Mouse (Mus musculus): ENCODE data around the gene Stk32b.

Gene Stk32b

DNA sequence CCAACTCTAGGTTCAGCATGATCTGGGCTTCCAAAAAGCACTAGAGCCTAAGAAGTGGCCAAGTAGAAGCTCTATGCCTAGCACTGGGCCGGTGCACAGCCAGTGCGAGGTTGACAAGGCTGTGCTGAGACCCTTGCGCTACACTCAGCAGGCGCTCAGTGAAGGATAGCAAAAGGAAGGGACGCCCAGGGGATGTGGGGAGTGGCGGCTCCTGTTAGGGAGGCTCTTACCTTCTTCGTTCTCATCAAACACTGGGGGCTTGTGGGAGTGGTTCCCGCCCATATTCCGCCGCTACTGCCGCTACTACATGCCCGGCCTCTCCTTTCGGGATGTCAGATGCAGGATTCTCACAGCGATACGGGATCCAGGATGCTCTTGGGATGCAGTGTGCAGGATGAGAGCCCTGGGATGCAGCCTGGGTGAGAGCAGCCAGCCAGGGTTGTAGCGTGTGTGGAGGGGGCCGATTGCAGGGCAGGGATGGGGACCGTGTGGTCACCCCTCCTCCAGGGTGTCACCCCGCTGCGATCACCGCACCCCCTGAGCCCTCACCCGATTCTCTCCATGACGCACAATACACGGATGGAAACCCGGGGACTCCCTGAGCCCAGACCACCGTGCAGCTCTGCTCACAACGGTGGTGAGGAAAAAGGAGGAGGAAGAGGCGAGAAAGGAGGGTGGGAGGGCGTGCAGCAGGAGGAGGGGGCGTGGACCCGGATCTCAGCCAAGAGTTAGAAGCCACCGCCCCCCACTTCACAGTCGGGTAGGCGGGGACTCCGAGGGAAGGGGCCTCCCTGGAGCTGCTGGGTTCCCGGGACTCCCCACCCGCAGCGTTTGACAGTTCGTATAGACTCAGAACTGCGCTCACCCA, at the start of gene Stk32b:
Gene Stk32b, minus strand, starts transcription at position 667 of the 868 bp plus-strand sequence.
- peak; percentile 70 for DNase-seq (ENCODE audit: low spot score)

DNA sequence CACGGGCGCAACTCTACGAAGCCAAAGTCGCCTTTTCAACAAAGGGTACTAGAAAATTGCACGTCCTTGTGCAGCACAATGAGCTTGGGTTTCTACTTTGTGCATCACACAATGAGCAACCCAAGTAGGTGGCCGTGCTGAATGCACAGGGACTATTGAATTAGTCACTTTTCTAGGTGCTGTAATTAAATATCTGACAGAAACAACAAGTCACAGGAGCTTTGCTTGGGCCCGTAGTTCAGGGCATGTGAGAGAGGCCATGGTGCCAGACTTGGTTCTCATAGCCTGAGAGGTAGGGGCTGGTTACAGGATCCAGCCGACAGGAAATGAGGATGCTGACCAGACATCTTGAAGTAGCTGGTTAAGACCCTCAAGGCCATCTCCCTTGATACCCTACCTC, 48.9 kb upstream of the Stk32b start:
- DNase-seq (ENCODE audit: low spot score): no peak

DNA sequence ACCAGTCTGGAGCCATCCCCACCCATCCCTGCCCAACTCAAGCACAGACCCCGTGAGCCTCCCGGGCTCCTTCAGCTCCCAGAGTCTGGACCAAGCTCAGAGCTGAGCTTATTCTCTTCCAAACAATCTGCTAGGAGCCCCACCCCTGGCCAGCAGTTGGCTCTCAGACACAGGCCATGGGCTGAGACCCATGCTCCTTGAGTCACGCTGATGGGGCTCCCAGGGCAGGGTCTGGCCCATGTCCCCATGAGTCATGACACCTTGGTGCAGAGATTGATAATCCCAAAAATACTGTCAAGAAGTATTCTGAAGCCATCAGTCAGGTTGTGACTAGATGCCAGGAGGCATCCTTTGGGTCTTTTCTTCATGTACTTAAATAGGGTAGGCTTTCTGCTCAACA, 45.1 kb upstream of the Stk32b start:
- no peak for DNase-seq (ENCODE audit: low spot score)

DNA sequence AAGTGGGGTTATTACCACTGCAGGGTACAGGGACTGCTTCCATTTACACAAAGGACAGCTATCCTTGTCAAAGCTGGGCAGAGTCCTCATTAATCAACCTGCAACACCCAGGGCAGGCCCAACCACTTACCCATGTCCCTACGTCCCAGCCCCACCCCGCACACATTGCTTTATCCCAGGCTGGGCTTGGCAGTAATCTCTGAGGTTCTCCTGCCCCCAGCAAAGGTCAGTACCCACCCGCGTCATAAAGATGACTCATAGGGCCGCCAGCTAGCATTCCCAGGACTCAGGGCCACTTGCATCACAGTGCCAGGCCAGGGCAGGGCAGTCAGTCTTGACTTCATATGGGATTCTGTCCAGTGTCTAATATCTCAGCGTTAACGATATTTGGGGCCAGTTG, 36.4 kb upstream of the Stk32b start:
- DNase-seq (ENCODE audit: low spot score): no peak

DNA sequence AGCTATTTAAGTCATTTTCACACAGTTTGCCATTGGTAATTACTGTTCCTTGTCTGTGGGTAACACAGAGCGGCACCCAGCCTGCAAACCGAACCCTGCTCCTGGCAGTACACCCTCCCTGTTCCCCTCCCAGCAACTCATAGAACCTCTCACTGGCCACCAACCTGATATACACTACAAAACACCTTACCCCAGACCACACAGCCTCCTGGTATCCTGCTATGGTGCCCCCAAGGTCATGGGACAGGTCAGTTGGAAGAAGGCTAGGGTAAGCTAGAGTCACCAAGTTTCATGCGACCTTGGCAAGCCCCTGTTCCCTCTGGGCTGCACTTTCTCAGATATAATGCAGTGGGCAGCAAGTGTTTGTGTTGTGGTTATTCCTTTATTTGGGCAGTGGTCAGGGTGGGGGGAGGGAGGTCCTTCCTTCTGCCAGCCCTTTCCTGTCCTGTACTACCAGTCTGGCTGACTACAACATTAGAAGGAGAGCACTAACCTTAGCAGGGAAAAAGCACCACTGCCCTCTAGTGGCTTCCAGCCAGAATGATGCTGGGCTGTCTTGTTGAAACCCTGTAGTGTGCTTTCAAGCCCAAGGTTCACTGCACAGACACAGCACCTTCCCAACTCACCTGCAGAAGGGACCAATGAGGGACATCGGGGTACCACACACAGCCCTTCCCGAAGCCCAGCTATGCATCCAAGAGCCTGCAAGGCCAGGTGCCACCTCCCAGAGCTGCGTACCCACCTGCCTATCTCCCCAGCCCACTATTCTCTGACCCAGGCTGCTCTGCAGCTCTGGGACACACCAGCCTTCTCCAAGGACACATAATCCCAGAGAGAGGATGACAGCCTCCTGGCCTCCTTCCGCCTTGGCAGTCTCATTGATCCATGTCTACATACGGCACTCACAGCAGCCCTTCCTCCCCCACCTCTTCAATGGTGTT, 35.3 kb upstream of the Stk32b start:
- peak; percentile 88 for DNase-seq (ENCODE audit: low spot score)

DNA sequence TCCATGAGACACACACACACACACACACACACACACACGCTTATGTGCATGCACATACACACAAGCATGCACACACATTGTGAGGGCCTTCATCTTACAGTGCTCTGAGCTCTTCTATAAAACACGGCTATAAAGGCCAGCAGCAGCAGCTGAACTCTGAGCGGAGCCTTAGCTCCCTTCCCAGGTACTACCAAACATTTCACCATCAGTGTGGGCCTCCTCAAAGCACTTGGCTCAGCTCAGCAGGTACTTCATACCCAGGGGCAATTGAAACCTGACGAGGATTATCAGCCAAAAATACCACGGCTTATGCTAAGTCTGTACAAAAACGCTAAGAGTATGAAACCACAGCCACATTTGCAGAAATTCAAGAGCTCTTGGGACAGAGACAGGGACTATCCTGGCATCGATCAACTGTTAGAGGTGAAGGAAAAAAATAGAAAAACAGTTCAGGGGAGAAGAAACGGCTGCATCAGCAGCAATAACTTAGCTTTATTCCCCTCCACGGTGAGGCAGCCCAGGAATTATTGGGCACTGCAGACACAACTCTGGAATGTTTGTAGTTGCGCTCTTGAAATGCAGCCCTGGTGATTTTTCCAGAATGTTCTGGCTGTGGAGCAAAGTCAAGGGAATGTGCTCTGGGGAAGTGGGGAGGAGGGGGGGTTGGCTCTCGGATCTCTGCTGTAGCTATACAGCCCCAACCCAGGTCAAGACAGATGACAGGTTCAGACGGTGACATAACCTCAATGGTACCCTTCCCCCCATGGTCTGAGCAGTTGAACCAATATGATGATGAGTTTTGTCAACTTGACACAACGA, 27.1 kb upstream of the Stk32b start:
- DNase-seq (ENCODE audit: low spot score): no peak

DNA sequence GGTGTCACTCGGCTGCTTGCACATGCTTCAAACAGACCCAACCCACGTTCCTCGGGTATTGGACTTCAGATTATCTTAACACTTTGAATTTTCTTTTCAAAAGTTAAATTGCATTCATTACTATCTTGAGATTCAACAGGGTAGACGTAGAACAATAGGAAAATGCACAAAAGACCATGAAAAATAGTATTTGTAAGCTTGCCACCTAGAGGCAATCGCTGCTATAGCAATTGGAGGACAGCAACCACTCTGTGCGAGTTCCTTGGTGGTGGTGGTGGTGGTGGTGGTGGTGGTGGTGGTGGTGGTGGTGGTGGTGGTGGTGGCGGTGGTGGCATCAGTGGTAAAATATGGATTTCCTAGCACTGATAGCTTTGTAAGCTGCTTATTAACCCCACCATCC, 19.2 kb upstream of the Stk32b start:
- DNase-seq (ENCODE audit: low spot score): no peak

DNA sequence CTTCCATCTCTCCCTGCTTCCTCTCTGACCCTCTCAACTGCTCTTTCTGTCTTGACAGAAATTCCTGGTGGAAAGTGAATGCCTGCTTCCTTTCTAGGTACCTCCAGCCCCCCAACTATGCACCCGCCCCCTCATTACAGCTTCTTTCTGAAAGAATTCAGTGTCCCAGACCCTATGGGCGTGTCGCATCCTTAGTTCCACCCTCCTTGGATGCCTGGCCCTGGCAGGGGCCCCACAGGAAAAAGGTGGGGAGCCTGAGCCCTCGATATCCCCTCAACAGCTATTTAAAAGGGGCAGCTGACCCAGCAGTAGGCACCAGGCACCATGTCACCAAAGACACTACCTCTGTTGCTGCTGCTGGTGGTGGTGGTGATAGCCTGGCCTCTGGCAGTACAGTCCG, 18.3 kb upstream of the Stk32b start, which contains the start of gene Cytl1:
Gene Cytl1, plus strand, starts transcription at position 296 of the 400 bp plus-strand sequence.
- DNase-seq (ENCODE audit: low spot score): no peak

DNA sequence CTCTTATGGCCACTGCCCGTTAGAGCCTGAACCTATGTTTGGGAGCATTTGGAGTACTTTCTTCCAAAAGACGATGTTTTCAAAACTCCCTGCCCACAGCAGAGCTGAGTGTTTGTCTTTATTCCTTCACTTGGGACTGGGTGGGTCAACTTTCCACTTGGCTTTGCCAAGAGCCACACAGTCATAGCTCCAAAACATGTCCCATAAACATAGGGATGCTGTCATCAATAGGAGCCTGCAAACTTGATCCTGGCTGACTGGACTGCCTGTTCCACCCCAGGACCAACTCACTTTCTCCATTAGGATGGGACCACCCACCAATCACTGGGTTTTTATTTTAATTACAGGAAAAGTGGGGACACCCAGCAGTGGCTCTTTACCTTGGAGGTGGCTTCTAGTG, 13.8 kb upstream of the Stk32b start:
- DNase-seq (ENCODE audit: low spot score): no peak

DNA sequence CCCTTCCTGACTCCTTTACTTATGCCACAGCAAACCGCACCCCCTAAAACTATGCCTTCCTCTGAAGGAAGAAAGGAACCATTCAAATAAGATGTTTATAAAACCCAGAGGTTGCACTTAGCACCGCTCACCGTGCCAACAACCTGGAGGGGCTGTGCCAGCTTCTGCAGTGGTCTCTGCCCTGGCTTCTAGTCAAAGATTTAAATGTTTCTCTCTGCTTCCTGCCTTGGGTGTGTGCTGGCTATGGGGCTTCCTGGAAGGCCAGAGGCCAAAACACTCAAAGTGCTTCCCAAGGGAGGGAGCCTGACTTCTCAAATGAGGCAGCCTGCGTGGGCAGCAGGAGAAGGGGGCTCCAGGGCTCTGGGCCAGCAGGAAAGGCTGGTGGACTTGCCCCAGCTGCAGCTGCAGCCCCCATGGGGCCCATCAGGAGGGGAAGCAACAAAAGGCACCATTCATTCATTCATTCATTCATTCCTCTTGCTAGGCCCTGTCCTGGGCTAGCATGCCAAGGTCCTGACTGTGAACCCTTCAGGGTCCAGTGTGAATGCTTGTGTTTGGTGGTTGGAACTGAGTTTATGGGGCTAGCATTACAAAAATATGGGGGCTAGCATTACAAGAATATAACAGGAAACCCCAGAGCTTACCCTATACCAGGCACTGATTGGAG, 8.4 kb upstream of the Stk32b start:
- no peak for DNase-seq (ENCODE audit: low spot score)

DNA sequence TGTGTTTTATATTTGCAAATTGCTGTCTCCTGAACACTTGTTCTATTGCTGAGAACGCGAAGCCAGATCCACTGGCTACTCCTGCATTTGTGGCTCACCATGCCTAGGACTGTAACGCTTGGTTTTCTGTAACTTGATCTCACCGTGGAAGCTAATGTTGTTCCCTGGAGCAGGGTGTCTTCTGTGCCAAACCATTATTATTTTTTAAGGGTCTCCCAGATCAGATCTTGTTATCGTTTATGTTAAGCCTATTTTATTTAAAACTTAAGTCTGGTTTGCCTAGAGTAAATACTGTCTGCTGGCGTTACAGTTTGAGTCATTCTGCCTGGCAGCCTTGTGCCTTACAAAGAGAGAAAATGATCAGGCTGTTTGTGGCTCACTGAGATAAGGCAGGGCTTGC, 3.7 kb upstream of the Stk32b start:
- no peak for DNase-seq (ENCODE audit: low spot score)

DNA sequence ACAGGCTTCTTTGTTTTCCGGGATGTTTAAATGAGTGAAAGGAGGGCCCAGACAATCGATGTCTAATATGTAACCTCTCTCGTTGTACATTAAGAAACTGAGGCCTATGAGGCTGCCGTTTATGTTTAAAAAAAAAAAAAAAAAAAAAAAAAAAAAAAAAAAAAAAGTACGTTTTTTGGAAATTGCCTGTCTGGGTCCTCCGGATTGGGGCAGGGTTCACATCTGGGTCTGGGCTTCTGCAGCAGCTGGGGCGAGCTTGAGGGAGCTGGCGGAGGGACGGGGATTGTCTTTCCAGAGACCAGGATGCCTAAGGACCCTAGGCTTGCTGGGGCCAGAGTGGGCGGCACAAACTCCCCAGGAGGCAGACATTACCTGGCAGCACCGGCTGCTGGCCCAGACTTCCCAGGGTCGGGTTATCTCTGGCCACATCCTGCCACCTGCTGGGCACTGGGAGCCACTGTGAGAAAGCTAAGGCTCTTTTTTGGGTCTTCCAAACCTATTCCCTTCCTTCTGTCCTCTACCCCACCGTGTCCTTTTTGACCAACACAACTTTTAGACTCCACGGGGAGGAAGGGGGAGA, 503 bp upstream of the Stk32b start:
- peak; percentile 74 for DNase-seq (ENCODE audit: low spot score)

DNA sequence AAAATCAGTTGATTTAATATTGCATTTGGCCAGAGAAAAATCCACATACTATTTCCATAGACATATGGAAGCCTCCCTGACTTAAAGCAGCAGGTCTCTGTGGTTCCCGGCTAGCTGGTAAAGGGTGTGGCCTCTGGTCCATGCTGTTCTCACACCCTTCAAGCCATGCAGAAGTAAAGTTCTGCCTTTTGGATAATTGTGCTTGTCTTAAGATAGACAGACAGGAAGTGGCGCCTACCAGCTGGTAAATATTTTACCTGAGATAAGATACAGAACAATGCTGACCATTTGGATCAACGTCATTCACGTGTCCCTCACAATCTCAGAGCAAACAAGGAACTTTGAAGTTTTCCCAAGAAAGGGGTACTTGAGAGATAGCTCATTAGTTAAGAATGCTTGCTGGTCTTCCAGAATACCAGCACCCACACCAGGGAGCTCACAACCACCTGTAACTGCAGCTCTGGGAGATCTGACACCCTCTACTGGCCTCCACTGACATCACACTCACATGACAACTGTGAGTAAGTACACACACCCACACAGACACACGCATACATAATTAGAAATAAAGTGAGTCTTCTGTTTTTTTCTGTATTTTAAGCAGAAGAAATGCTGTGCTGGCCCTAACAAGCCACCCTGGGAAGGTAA, 7.6 kb downstream of the Stk32b start:
- no peak for DNase-seq (ENCODE audit: low spot score)

DNA sequence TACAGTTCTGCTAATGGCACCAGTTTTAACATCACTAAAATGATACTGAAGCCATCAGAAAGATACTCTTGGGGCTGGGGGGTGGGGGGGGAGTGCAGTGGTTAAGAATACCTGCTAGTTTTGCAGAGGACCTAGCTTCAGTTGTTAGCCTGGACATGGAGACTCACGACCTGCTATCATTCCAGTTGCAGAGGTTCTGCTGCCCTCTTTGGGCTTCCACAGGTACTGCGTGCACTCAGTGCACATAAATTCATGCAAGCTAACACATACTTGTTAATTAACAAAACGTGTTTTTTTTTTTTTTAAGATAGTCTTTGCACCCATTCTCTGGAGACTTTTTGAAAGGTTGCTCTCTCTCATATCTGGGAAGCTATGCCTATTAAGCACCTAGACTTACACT, 8.8 kb downstream of the Stk32b start:
- DNase-seq (ENCODE audit: low spot score): no peak

DNA sequence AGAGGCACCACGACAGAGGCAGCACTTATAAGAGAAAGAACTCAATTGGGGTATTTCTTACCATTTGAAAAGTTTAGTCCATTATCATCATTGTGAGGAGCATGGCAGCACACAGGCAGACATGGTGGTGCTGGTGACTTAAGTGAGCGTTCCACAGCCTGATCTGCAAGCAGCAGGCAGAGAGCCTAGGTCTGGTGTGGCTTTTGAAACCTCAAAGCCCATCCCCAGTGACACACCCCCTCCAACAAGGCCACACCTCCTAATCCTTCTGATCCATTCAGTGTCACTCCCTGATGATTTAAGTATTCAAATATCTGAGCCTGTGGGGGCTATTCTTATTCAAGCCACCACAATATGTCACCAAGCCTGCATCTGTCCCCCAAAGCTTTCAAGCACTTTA, 12.0 kb downstream of the Stk32b start:
- no peak for DNase-seq (ENCODE audit: low spot score)

DNA sequence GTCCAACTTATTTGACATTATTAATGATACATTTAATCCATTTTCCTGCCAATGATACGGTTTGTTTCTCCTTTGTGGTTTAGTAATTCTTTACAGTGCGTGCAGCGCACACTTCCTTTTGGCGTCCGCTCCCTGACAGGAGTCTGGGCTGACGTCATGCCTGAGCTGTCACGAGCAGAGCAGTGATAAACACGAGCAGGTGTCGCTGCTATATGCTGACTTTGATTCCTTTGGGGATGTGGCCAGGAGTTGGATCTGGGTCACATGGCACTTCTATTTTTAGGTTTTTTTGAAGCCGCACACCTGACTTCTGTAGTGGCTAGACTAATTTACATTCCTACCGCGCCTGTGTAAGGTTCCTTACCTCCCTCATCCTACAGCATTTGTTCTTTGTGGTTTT, 17.2 kb downstream of the Stk32b start:
- DNase-seq (ENCODE audit: low spot score): no peak

DNA sequence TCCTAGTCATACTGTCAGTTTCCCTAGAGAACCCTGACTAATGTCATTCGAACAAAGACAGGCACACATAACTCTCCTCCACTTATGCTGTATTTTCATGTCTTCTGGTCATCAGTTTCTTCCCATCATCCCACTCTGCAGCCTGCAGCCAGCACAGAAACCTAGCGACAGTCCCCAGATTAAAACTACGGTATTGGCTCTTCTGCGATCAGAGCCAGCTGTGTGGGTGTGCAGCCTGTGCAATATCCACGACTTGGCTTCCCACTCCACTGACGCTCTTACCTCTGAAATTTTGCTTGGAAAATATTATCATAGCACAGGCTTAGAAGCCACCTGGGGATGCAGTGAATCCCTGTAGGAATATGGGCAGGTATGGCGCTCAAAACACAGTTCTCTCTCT, 19.7 kb downstream of the Stk32b start:
- DNase-seq (ENCODE audit: low spot score): no peak

DNA sequence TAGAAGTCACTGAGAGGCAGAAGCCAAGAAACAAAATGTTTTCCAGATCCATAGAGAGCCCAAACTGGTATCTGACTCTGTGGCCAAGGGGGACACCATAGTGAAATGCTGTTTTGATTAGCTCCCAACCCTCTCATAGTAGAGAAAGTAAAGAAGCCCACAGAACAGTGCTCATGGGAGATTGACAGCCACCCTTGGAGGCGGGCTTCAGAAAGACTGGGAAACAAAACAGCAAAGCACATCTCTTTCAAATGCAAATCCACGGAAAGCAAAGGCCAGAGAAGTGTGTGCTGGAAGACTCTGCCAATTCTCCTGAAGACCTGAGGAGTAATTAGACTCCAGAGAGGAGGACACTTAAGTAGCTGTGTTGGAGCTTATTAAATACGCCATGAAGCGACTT, 21.2 kb downstream of the Stk32b start:
- no peak for DNase-seq (ENCODE audit: low spot score)

DNA sequence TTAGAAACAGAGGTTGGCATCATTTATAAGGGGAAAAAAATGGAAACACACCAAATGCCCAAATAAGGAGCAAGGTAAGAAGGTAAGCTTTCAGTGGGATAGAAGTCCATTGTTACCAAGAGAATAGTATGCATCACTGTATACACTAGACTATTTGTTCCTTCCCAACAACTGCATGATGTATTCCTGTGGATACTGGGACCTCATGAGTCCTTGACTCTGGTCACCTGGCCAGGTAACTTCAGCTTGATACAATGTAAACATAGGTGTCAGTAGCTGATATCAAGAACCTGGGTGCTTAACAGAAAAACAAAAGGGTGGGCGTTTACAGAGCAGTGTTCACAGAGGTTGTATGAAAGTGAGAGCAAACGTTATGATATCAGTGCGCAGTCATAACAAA, 24.2 kb downstream of the Stk32b start:
- no peak for DNase-seq (ENCODE audit: low spot score)

DNA sequence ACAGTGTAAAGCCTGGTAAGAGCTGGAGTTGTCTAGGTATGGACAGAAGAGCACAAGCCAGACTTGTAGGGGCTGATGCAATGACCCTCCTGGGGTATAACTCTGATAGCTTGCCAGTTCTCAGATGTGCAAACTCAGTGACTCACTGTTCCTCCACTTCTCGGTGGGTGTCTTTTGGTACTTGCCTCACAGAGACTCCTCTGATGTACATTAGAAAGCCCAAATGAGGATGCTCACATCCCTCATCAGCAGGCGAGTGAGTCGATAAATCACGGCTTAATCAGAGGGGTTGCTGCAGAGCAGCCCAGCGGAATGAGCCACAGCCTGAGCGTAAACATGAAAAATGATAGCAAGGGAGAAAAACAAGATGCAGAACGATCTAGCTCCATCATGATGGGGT, 46.2 kb downstream of the Stk32b start:
- no peak for DNase-seq (ENCODE audit: low spot score)

DNA sequence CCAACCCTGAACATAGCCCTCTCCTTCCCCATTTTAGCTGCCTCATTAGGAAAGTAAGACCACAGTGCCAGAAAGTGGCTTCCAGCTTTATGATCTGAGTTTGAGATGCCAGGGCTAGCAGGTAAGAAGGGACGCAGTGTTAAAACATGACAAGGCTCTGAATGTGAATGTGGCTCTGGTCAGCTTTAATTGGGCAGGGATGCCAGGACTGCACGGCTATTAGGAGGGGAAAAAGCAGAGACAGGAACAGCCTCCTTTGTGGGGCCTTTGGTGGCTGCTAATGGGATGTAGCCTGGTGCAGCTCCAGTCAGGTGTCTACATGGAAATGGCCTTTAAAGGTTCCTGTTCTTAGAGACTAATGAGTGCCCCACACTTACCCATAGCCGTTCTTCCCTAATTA, 52.0 kb downstream of the Stk32b start:
- no peak for DNase-seq (ENCODE audit: low spot score)
